Mouse (Mus musculus): ENCODE data around the gene Dync1li1. TPM values are rescaled to one million over a fixed set of nuclear protein-coding genes. Genes with fewer than 3 reads are reported as not detected.

The Dync1li1 gene
- polyA plus RNA-seq, 1 experiment from 2014 or later, result 67.5 TPM

- Histone ChIP-seq H3K9ac (no peak overlapping the region), H3K36me3 (no peaks in the 10 kb centered on the region), H3K4me2 (no peak overlapping the region), H3K9me3 (replicated peaks) (0 out of 2 replicates have a peak, but pooled peaks cover 2% of the 10 kb centered on the region), H3K4me1 (no peaks in the 10 kb centered on the region), H3K27me3 (no peaks in the 10 kb centered on the region), H3K27ac (no peak overlapping the region), H3K4me3 (replicated peaks) (no peak overlapping the region)
- ATAC-seq (replicated peaks; ENCODE audit: low FRiP score), result no peak
- 92% methylated on average over 6 of the region's 6 CpGs for WGBS
Observed at GRCm38 (mm10) chr9:114660506-114660905, 28.1 kb upstream of the Dync1li1 start.

GRCm38 (mm10) chr9:114660983-114661382, 27.6 kb upstream of the Dync1li1 start:
- Histone ChIP-seq H3K36me3 (no peaks in the 10 kb centered on the region), H3K4me2 (no peak overlapping the region), H3K9ac (no peak overlapping the region), H3K4me3 (replicated peaks) (no peak overlapping the region), H3K27ac (no peak overlapping the region), H3K4me1 (no peaks in the 10 kb centered on the region), H3K9me3 (replicated peaks) (0 out of 2 replicates have a peak, but pooled peaks cover 2% of the 10 kb centered on the region), H3K27me3 (no peaks in the 10 kb centered on the region)
- no peak for ATAC-seq (replicated peaks; ENCODE audit: low FRiP score)
- 51% methylated on average over 6 of the region's 6 CpGs for WGBS

DNA sequence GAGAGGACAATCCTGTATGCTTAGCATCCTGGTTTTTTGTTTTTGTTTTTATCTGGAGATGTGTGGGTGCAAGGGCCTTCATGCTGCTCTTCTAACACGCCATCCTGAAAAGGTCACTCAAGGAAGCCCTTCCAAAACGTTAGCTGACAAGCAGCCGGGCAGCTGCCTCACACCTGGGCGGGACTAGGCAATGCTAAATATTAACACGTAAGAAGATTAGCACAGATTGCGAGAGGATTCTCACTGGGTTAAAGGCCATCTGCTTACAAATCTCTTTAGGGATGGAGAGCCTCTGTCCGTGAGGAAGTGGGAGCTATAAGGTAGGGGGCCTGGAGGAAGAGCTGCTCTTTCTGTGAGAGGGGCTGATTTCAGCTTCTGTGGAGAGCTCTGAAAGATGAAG, 26.6 kb upstream of the Dync1li1 start:
- Histone ChIP-seq H3K4me3 (replicated peaks) (no peak overlapping the region), H3K27ac (no peak overlapping the region), H3K36me3 (no peaks in the 10 kb centered on the region), H3K4me1 (no peaks in the 10 kb centered on the region), H3K9me3 (replicated peaks) (0 out of 2 replicates have a peak, but pooled peaks cover 2% of the 10 kb centered on the region), H3K9ac (no peak overlapping the region), H3K27me3 (no peaks in the 10 kb centered on the region), H3K4me2 (no peak overlapping the region)
- ATAC-seq (replicated peaks; ENCODE audit: low FRiP score), result no peak
- WGBS, result 49% methylated on average over 7 of the region's 7 CpGs

DNA sequence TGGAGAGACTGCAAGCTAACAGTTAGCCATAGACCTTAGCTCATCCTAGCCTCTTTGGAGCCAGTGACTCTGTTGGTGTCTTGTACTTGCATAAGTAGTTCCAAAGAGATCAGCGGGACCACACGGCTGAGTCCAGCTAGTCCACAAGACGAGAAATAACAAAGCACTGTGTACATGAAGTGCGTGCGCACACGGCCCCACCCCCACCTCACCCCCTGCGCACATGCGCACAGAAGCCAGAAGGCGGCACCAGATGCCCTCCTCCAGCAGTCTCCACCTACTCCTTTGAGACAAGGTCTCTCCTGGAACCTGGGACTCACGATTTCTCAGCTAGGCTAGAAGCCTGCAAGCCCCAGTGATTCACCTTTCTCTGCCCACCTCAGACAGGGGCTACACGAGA, 24.8 kb upstream of the Dync1li1 start:
- Histone ChIP-seq H3K9ac (no peak overlapping the region), H3K27ac (no peak overlapping the region), H3K4me3 (replicated peaks) (no peak overlapping the region), H3K4me2 (no peak overlapping the region), H3K9me3 (replicated peaks) (0 out of 2 replicates have a peak, but pooled peaks cover under 1% of the 10 kb centered on the region), H3K36me3 (no peaks in the 10 kb centered on the region), H3K27me3 (no peaks in the 10 kb centered on the region), H3K4me1 (no peaks in the 10 kb centered on the region)
- 85% methylated on average over 11 of the region's 11 CpGs for WGBS
- no peak for ATAC-seq (replicated peaks; ENCODE audit: low FRiP score)

- Histone ChIP-seq H3K27me3 (no peaks in the 10 kb centered on the region), H3K9me3 (replicated peaks) (no peaks in the 10 kb centered on the region), H3K4me1 (no peaks in the 10 kb centered on the region), H3K9ac (no peak overlapping the region), H3K27ac (no peak overlapping the region), H3K4me3 (replicated peaks) (no peak overlapping the region), H3K36me3 (no peaks in the 10 kb centered on the region), H3K4me2 (no peak overlapping the region)
- WGBS, result 81% methylated on average over 10 of the region's 10 CpGs
- no peak for ATAC-seq (replicated peaks; ENCODE audit: low FRiP score)
Observed at GRCm38 (mm10) chr9:114666858-114667257, 21.7 kb upstream of the Dync1li1 start.

DNA sequence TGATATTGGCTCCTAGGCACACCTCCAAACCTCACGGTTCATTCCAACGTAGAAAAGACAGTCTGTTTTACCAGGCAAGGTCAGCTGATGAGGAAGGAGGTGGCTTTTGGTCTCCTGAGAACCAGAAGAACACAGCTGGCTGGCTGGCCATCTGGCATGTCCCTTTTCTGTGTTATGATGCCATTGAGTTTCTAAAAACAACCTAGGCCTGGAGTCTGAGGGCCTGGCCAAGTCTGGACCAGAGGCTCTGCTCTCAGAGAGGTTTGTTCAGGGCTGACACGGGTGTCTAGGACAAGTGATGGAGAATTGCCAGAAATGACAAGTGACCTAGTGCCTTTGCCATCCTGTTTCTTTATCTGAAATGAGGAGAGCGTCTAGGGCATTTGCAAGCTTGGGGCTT, 20.5 kb upstream of the Dync1li1 start:
- H3K4me1 ChIP-seq, result peaks cover 5% of the 10 kb centered on the region
- no peak for ATAC-seq (replicated peaks; ENCODE audit: low FRiP score)
- no peak overlapping the region for H3K9ac ChIP-seq
- H3K9me3 ChIP-seq (replicated peaks), result no peaks in the 10 kb centered on the region
- 82% methylated on average over 4 of the region's 4 CpGs for WGBS
- no peaks in the 10 kb centered on the region for H3K36me3 ChIP-seq
- no peak overlapping the region for H3K27ac ChIP-seq
- no peak overlapping the region for H3K4me2 ChIP-seq
- no peak overlapping the region for H3K4me3 ChIP-seq (replicated peaks)
- no peaks in the 10 kb centered on the region for H3K27me3 ChIP-seq

GRCm38 (mm10) chr9:114669011-114669410, 19.6 kb upstream of the Dync1li1 start:
- Histone ChIP-seq H3K4me1 (peaks cover 10% of the 10 kb centered on the region), H3K27me3 (0 out of 2 replicates have a peak, but pooled peaks cover 3% of the 10 kb centered on the region), H3K36me3 (no peaks in the 10 kb centered on the region), H3K27ac (no peak overlapping the region), H3K4me2 (no peak overlapping the region), H3K4me3 (replicated peaks) (no peak overlapping the region), H3K9me3 (replicated peaks) (no peaks in the 10 kb centered on the region), H3K9ac (no peak overlapping the region)
- 65% methylated on average over 5 of the region's 5 CpGs for WGBS
- ATAC-seq (replicated peaks; ENCODE audit: low FRiP score), result no peak

- Histone ChIP-seq H3K9me3 (replicated peaks) (no peaks in the 10 kb centered on the region), H3K4me2 (no peak overlapping the region)
- ATAC-seq (replicated peaks; ENCODE audit: low FRiP score), result no peak
Observed at GRCm38 (mm10) chr9:114671946-114672345, 16.6 kb upstream of the Dync1li1 start.

DNA sequence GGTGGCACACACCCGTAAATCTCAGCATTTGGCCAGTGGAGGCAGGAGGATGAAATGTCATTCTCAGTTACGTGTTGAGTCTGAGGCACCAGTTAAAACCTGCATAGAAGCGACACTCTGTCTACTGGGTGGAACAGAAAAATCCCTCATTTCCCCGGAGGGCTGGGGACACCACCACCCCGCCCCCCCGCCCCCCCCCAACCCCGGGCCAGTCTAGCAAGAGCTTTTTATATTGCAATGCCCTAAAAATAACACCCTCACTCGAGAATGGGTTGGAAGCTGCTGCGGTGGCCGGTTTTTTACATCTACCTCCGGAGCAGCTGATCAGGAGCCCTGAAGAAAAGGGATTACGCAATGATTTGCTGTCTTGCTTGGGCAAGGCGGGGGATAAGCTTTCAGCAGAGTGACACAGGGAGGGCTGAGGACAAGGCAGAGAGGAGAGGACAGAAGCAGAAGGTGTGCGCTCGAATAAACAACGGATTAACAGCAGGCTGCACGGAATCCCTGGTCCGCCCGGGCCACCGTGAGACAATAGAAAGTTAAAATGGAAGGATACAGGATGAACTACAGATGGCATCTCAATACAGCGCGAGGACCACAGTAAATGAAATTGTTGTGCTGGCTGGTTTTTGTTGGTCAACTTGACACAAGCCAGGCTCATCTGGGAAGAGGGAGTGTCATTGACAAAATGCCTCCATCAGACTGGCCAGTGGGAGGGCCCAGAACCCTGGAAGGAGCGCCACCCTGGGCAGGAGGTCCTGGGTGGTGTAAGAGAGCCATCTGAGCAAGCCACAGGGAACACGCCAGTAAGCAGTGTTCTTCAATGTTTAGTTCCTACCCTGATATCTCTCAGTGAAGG, 15.7 kb upstream of the Dync1li1 start:
- H3K4me3 ChIP-seq (replicated peaks), result peak overlapping the region; percentile 37
- H3K4me1 ChIP-seq, result peaks cover 10% of the 10 kb centered on the region
- H3K9ac ChIP-seq, result peak overlapping the region; percentile 38; the same call in 1 of the 2 replicates
- no peak overlapping the region for H3K27ac ChIP-seq
- ATAC-seq (replicated peaks; ENCODE audit: low FRiP score), result peak; percentile 29
- H3K36me3 ChIP-seq, result no peaks in the 10 kb centered on the region
- peak overlapping the region; percentile 68 for H3K4me2 ChIP-seq
- 0 out of 2 replicates have a peak, but pooled peaks cover 3% of the 10 kb centered on the region for H3K27me3 ChIP-seq
- no peaks in the 10 kb centered on the region for H3K9me3 ChIP-seq (replicated peaks)
- WGBS, result 4% methylated on average over 24 of the region's 24 CpGs

More at GRCm38 (mm10) chr9:114671946-114672345, 16.6 kb upstream of the Dync1li1 start:
- 75% methylated on average over 1 of the region's 1 CpGs for WGBS
- no peaks in the 10 kb centered on the region for H3K36me3 ChIP-seq
- H3K9ac ChIP-seq, result no peak overlapping the region
- 0 out of 2 replicates have a peak, but pooled peaks cover 3% of the 10 kb centered on the region for H3K27me3 ChIP-seq
- H3K4me3 ChIP-seq (replicated peaks), result no peak overlapping the region
- H3K27ac ChIP-seq, result no peak overlapping the region
- H3K4me1 ChIP-seq, result peaks cover 10% of the 10 kb centered on the region

- no peak for ATAC-seq (replicated peaks; ENCODE audit: low FRiP score)
- Histone ChIP-seq H3K27me3 (0 out of 2 replicates have a peak, but pooled peaks cover 3% of the 10 kb centered on the region), H3K4me2 (peak overlapping the region; percentile 68), H3K4me3 (replicated peaks) (no peak overlapping the region), H3K9ac (no peak overlapping the region), H3K36me3 (no peaks in the 10 kb centered on the region), H3K27ac (no peak overlapping the region), H3K9me3 (replicated peaks) (no peaks in the 10 kb centered on the region), H3K4me1 (peaks cover 10% of the 10 kb centered on the region)
- WGBS, result 54% methylated on average over 2 of the region's 2 CpGs
Observed at GRCm38 (mm10) chr9:114673626-114674025, 15.0 kb upstream of the Dync1li1 start.

GRCm38 (mm10) chr9:114678576-114678975, 10.0 kb upstream of the Dync1li1 start:
- H3K27me3 ChIP-seq, result 0 out of 2 replicates have a peak, but pooled peaks cover 3% of the 10 kb centered on the region
- H3K4me2 ChIP-seq, result no peak overlapping the region
- H3K4me3 ChIP-seq (replicated peaks), result no peak overlapping the region
- H3K4me1 ChIP-seq, result no peaks in the 10 kb centered on the region
- no peak overlapping the region for H3K27ac ChIP-seq
- ATAC-seq (replicated peaks; ENCODE audit: low FRiP score), result no peak
- H3K9ac ChIP-seq, result no peak overlapping the region
- WGBS, result 80% methylated on average over 5 of the region's 5 CpGs
- no peaks in the 10 kb centered on the region for H3K9me3 ChIP-seq (replicated peaks)
- no peaks in the 10 kb centered on the region for H3K36me3 ChIP-seq

- no peak overlapping the region for H3K4me2 ChIP-seq
- ATAC-seq (replicated peaks; ENCODE audit: low FRiP score), result no peak
- H3K27me3 ChIP-seq, result no peaks in the 10 kb centered on the region
- no peak overlapping the region for H3K9ac ChIP-seq
- no peaks in the 10 kb centered on the region for H3K4me1 ChIP-seq
- H3K9me3 ChIP-seq (replicated peaks), result no peaks in the 10 kb centered on the region
- H3K27ac ChIP-seq, result no peak overlapping the region
- no peaks in the 10 kb centered on the region for H3K36me3 ChIP-seq
- no peak overlapping the region for H3K4me3 ChIP-seq (replicated peaks)
- 84% methylated on average over 5 of the region's 5 CpGs for WGBS
Observed at GRCm38 (mm10) chr9:114679944-114680343, 8.6 kb upstream of the Dync1li1 start.
